Mouse (Mus musculus): ENCODE measurements around the gene Pde8a.
A peak's percentile ranks its signal among the peaks of the same experiment; 100 is the strongest.
"Not testable (repeated sequence)": the region's sequence is repeated elsewhere in the genome, so short reads cannot be mapped to it uniquely, and the experiment has no call there.

Pde8a gene

DNA sequence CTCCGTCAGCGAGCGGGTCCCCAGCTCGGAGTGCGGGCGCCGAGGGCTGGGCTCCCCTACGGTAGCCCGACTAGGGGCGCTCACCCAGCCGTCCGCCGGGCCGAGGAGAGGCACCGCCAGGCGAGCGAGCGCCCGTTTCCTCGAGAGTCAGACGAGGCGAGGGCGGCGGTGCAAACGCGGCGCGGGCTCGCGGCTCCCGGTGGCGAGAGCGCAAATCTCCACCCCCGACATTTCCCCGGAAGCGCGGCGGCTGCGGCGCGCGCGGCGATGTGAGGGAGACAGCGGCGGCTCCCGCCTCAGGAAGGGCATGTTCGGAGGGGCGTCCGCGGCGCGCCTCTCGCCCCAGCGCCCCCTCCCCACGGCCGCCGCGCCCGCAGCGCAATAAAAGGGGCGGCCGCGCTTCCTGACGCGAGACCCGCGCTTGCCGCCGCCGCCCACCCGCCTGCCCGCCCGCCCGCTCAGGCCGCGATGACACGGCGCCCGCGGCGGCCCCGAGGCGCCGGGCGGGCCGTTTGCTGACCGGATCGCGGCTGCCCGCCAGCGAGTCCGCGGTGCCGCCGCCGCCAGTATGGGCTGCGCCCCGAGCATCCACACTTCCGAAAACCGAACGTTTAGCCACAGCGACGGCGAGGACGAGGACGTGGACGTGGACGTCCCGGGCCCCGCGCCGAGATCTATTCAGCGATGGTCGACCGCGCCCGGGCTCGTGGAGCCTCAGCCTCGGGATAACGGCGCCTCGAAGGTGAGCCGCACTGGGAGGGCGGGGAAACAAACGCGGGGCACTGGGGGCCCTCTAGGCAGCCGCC is at the start of gene Pde8a:
Gene Pde8a, plus strand, starts transcription at position 250 of the 806 bp plus-strand sequence.
- DNase-seq = no peak

DNA sequence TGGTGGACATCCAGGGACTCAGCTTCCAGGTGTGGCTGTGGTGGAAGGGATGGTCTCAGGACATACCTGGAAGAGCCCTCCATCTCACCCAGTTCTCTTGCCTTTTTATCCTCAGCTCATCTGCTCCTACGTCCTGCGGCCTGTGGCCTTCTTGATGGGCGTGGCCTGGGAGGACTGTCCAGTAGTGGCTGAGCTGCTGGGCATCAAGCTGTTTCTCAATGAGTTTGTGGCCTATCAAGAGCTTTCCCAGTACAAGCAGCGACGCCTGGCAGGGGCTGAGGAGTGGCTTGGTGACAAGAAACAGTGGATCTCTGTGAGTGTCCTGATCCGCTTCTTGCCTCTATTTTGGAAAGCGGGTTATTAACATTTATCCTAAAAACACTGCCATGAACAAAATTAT is 49.0 kb upstream of the Pde8a start:
- DNase-seq = no peak

DNA sequence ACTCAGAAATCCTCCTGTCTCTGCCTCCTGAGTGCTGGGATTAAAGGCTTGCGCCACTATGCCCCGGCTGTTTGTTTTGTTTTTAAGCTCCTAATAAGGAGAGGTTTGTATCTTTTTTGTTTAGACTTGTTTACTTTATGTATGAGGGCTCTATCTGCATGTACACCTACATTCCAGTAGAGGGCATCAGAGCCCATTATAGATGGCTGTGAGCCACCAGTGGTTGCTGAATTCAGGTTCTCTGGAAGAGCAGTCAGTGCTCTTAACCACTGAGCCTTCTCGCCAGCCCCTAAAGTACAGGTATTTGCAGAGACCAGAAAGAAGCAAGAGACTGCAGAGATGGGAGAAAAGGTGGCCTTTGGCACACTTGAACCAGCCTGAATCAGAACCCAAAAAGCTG is 46.3 kb upstream of the Pde8a start:
- peak in 1 of 2 experiments; percentile 19 for DNase-seq

DNA sequence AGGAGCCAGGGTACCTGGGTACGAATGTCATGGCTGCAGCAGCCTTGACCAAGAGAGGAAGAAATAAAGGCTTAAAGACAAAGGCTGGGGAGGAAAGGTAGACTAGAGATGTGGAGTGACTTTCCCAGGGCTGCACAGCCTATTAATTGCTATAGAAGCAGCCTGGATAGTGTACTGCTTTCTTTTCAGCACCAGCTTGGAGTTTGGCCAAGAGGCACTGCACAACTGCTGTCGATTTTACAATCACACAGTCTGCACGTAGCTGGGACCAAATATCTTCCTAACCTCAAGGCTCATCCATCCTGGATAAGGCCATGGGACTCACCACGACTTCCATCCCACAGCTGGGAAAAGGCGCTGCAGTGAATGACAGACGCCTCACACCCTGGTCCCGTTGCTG is 44.0 kb upstream of the Pde8a start:
- DNase-seq = no peak

DNA sequence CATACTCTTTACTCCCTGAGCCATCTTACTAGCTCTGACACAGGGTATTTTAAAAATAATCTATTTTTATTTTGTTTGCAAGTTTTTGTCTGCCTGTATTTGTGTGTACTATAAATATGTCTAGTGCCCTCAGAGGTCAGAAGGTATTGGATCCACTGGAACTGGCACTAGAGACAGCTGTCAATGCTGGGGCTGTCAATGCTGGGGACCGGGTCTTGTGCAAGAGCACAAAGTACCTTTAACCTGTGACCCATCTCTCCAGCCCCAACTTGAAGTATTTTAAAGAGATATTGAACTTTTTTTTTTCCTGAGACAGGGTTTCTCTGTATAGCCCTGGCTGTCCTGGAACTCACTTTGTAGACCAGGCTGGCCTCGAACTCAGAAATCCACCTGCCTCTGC is 39.5 kb upstream of the Pde8a start:
- DNase-seq = no peak

GRCm38 (mm10) chr7:81174654-81175053 is 38.7 kb upstream of the Pde8a start:
- no peak for DNase-seq

DNA sequence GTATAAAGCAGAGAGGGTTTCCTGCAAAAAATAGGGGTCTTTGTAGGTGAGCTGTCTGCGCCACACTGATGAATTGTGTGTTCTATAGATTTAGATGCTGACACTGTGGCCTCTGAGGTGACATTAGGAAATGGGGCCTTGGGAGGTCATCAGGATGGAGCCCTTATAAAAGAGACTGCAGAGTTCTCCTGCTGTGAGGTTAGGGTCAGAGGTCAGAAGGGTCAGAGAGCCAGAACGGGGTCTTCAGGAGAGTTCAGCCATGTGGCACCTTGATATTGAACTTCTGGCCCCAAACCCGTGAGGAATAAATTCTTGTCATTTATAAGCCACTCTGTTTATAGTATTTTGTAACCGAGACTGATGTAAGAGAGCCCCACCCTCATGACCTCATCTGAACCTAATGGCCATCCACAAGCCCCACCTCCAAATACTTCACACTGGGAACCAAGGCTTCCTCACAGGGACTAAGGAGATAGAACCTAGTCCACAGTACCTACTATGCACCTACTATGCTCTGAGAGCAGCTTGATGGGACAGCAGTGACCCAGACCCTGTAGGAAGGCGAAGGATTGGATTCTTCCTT is 37.1 kb upstream of the Pde8a start:
- no peak for DNase-seq

GRCm38 (mm10) chr7:81179494-81179893 is 33.9 kb upstream of the Pde8a start:
- no peak for DNase-seq

DNA sequence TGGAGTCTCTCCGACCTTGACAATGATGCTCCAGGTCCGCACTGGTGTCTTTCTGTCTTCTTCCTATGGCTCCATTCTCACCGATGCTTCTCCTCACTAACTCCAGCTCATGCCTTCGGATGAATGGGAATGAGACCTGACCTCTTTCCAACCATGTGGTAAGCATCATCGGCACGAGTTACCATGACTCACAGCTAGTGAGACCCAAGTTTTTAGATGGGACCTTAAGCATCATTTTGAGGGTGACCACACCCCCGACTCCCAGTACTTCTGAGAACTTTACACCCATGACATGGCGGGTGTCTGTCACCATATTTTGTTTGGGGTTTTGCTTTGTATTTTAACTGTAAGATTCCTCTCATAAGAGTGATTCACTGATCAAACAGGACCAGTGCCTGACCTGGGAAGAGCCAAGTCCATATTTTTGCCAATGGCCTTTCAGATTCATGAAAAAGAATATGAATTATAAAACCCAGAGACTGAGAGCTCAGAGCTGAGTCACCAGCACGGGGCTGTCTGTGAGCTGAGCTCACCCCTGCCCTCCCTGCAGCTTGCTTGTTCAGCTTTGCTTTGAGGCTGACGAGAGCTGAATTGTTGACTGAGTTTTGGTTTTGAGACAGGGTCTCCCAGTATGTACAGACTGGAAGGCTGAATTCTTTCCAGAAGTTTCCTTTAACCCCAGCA is 30.8 kb upstream of the Pde8a start:
- no peak for DNase-seq

GRCm38 (mm10) chr7:81183181-81183580 is 30.2 kb upstream of the Pde8a start:
- DNase-seq = no peak

GRCm38 (mm10) chr7:81184136-81184535 is 29.3 kb upstream of the Pde8a start:
- no peak for DNase-seq

DNA sequence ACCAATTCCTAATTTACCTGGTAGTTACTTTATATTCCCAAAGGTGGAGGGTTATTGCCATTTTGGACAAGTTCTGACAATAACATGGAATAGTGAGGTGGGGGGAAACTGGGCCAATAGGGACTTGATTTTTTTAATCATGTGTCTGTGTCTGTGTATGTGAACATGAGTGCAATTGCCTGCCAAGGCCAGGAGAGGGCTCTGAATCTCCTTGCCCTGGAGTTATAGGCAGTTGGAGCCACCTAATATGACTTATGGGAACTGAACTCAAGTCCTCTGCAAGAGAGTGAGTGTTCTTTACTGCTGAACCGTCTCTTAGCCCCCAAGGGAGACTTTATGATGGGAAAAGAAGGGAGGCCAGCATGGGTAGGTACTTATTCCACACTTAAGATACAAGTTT is 28.7 kb upstream of the Pde8a start:
- DNase-seq = no peak

GRCm38 (mm10) chr7:81186036-81186435 is 27.4 kb upstream of the Pde8a start:
- DNase-seq = peak; percentile 19 to 24

DNA sequence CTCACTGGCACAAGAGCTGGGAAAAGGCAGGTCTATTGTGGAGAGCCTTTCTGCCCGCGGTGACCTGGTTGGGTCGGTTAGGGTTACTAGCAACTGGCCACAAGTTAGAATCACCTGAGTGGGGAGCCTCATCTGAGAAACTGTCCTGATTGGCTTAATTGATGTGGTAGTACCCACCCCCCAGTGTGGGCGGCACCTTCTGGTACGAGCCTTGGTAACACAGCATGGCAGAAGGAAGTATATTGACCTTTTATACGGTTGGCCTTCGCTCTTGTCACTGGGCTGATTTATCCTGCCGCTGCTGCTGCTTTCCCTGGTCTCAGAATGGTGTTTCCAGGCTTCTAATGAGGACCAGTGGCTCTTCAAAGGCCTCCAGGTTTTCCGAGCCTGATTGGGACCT is 24.2 kb upstream of the Pde8a start:
- no peak for DNase-seq

DNA sequence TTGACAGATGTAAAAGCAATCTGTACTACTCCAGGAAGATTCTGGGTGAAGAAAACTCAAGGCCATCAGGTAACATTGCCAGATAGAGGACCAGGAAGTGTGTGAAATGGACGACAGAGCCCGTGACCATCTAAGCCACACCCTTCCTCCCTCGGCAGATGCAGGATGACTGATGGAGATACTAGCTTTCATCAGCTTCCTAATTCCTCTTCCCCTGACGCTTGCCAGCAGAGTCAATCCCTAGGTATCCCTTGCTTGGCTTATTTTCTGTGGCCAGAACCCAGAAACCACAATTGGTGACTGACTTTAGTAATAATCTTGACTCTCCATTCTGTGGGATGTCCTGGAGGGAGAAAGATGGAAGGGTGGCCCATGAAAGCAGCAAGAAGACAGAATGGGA is 17.9 kb upstream of the Pde8a start:
- no peak for DNase-seq

DNA sequence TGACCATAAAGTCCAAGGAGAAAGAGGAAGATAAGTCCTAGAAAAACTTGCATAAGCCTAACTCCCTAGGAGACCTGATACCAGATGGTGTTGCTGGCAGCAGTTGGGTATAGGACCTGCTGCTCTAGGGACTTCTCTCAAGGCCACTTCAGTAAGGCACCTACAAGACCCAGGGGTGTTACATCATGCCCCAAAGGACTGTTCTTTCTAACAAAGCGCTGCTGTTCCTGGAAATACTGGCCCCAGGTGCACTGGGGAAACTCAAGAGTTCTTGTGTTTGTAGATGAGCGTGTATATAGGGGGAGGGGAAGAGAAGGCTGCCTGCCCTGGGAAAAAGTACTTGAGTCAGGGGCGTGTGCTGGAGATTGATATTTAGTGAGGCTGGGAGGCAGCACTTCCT is 16.6 kb upstream of the Pde8a start:
- DNase-seq = no peak

- DNase-seq = no peak
Measured at GRCm38 (mm10) chr7:81198538-81198937, 14.9 kb upstream of the Pde8a start.

DNA sequence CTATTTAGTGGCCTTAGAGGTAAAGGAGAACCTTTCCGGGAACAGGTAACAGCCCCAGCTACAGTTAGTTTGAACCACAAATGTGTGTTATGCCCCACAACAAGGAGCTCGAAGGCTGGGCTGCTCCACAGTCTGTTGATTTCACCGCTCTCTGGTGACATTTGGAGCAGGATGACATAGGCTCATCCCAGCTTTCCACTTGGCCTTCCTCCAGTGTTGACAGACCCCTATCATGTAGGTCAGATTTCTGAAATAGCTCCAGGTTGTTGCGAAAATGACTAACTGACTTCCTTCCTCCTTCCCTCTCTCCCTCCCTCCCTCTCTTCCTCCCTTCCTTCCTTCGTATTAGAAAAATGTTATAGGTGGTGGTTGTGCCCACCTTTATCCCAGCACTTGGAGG is 14.3 kb upstream of the Pde8a start:
- DNase-seq = no peak

- DNase-seq = no peak
Measured at GRCm38 (mm10) chr7:81199757-81200156, 13.6 kb upstream of the Pde8a start.

GRCm38 (mm10) chr7:81202389-81202788 is 11.0 kb upstream of the Pde8a start:
- no peak for DNase-seq

DNA sequence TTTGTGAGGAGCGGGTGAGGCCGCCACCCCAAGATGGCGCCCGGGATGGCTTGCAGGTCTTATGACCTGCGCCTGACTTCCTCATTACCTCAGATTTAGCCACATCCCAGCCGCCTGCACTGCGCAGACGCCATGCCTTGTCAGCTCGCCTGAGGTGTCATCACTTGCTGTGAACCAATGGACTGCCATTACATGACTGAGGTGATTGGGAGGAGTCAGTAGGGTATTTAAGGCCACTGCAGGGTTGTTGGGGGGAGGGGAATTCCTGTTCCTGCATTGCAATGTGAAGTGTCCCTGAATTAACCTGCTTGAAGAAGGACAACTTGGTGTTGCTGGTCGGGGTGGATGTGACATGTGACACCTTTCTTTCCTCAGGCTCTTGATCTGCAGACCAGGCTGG is 9.8 kb upstream of the Pde8a start:
- not testable (repeated sequence) for DNase-seq

DNA sequence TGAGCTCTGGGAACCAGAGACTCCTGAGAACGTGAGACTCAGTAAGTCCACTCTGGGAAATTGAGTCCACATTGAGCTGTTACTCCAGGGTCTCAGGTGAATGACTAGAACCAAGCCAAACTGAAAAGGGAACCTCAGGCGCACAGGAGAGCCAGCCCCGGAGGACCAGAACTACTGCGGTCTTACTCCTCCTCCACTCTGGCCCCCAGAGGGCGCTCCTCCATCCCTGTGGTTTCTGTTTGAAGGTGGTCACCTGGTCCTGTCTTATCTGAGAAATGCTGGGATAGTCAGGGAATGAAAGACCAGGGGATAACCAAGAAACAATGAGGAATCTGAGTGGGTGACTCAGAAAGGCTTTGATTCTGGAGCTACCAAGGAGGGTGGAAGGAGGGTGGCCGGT is 4.5 kb upstream of the Pde8a start:
- peak; percentile 26 to 36 for DNase-seq

DNA sequence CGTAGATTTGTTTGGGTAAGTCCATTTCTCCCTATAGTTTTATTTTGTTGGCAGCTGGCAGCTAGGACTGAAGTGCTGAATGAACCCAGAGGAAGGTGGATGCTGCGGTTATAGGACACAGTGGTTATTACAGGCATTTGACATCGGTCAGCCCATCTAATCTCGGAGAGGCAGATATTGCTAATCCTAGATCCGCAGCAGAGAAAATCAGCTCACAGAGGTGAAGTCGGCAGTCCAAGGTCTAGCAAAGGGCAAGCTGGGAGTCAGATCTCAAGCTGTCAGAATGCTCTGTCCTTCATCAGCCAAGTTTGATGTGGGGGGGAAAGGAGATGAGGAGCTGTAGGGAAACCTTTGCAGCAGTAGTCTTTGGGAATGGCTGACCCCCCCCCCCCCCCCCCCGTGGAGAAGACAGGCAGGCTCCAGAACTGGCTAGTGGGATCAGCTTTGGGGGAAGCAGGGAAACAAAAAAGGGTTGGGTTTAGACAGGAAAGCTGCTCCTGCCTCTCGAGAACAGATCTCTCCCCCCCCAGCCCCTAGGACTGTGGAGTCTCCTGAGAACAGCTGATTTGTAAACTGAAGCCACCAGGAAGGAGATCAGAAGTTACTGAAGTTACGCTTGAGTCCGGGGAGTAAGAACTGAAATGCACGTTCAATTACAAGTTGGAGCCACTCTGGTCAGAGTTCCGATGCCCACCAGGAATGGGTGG is 3.3 kb upstream of the Pde8a start:
- no peak for DNase-seq

Measured in cerebellum, postnatal 36 days (tissue).